Mouse (Mus musculus): ENCODE data around the gene Acox2. TPM values are rescaled to one million over a fixed set of nuclear protein-coding genes. Genes with fewer than 3 reads are reported as not detected.

Gene Acox2
- polyA plus RNA-seq, 1 experiment = 0.26 TPM

- DNase-seq (ENCODE audit: extremely low spot score in 1 of 2, low spot score in 1 of 2) = peak in 1 of 2 experiments; percentile 37
These were observed 43.9 kb downstream of the Acox2 start for GRCm38 (mm10) chr14:8215208-8215778.

GRCm38 (mm10) chr14:8214299-8215207 is 44.6 kb downstream of the Acox2 start:
- DNase-seq (ENCODE audit: extremely low spot score in 1 of 2, low spot score in 1 of 2) = peak in 1 of 2 experiments; percentile 76

GRCm38 (mm10) chr14:8213803-8214224 is 45.3 kb downstream of the Acox2 start, which contains the start of gene Kctd6:
TSS of gene Kctd6 (plus strand) at chr14:8214140.
- peak; percentile 92 to 97 for DNase-seq (ENCODE audit: extremely low spot score in 1 of 2, low spot score in 1 of 2)

DNA sequence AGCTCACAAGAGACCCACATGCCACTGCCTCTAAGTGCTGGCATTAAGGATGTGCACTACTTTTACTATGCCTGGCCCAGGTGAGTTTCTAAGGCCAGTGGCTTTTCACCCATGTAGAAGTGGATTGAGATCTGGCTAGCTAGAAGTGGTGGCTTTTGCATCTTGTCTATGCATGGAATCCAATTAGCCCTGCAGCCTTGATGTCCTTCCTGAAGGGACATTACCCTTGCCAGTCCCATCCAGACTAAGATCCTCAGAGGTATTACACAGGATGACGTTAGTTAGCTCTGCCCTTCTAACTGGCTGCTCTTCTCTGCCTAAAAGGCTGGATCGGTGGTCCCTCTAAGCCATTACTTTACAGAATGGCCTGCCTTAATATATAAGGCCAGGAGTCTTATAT is 46.2 kb downstream of the Acox2 start:
- no peak for DNase-seq (ENCODE audit: extremely low spot score in 1 of 2, low spot score in 1 of 2)

DNA sequence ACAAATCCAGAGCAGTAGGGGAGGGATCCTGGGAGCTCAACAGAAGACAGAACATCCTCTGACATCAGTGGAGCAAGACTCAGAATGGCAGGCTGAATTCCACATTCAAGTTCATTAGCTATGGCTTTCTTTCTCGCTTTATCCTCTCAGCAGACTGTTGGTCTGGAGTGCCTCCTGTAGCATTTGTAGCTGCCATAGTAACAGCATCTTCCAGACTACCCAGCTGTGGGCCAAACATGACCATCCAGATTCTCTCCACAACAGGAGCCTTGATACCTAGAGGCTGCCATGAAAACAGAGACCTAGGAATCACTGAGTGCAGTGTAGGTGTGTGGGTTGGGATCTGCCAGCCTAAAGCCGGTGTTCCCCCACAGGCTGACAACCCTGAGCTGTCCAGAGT is 49.3 kb downstream of the Acox2 start:
- no peak for DNase-seq (ENCODE audit: extremely low spot score in 1 of 2, low spot score in 1 of 2)

DNA sequence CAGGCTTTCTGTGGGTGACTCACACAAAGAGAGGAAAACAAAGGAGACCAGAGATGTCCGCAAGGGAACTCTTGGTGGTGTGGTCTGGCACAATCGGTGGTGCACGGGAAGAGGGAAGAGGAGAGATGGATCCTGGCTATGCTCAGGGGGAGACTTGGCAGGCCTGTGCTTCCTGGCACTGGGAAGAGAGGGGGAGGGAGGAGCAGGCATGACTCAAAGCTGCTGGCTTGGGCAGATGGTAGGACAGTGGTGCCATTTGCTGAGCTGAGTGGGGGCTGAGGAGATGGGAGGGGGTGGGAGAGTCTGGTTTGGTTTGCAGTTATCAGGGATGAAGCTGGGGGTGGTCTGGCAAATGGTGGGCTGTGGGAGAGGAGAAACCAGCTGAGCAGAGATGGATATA is 50.3 kb downstream of the Acox2 start:
- DNase-seq (ENCODE audit: extremely low spot score in 1 of 2, low spot score in 1 of 2) = peak; percentile 76 to 85

GRCm38 (mm10) chr14:8207543-8207942 is 51.6 kb downstream of the Acox2 start:
- no peak for DNase-seq (ENCODE audit: extremely low spot score in 1 of 2, low spot score in 1 of 2)

DNA sequence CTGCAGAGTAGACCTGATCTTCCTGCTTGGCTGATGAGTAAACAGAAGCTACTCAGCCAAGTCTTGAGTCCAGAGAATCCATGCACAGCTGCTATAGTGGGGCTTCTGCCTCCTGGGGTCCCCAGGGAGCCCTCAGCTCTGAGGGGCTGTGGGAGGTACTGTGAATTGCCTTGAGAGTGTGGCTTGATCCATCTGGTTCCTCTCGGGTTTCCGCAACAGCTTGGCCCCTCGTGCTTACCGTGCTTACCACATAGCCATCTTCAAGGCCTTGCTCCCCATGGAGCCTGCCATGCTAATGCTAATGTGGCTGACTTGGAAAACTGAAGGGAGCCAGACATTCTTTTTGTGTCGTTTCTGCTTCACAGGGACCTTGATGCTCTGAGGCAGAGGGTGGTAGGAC is 52.0 kb downstream of the Acox2 start:
- DNase-seq (ENCODE audit: extremely low spot score in 1 of 2, low spot score in 1 of 2) = no peak

- DNase-seq (ENCODE audit: extremely low spot score in 1 of 2, low spot score in 1 of 2) = peak in 1 of 2 experiments; percentile 54
These were observed 52.8 kb downstream of the Acox2 start for GRCm38 (mm10) chr14:8206179-8206910.

GRCm38 (mm10) chr14:8201715-8202114 is 57.4 kb downstream of the Acox2 start:
- no peak for DNase-seq (ENCODE audit: extremely low spot score in 1 of 2, low spot score in 1 of 2)

DNA sequence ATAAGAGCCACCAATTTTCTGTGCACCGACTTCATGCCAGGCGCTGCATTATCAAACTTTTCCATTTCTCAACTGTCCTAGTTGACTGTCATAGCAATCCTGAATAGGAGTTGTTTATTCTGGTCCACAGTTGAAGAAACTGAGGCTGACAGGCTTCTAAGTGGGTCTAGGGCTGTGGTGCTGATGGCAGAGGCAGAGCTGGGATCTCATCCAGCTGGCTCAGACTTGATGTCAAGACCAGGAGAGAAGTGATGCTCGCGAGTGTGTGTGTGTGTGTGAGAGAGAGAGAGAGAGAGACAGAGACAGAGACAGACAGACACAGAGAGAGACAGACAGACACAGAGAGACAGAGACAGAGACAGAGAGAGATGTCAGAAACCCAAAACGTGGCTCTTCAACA is 58.4 kb downstream of the Acox2 start:
- no peak for DNase-seq (ENCODE audit: extremely low spot score in 1 of 2, low spot score in 1 of 2)

GRCm38 (mm10) chr14:8192727-8193126 is 66.4 kb downstream of the Acox2 start:
- peak in 1 of 2 experiments; percentile 21 for DNase-seq (ENCODE audit: extremely low spot score in 1 of 2, low spot score in 1 of 2)

DNA sequence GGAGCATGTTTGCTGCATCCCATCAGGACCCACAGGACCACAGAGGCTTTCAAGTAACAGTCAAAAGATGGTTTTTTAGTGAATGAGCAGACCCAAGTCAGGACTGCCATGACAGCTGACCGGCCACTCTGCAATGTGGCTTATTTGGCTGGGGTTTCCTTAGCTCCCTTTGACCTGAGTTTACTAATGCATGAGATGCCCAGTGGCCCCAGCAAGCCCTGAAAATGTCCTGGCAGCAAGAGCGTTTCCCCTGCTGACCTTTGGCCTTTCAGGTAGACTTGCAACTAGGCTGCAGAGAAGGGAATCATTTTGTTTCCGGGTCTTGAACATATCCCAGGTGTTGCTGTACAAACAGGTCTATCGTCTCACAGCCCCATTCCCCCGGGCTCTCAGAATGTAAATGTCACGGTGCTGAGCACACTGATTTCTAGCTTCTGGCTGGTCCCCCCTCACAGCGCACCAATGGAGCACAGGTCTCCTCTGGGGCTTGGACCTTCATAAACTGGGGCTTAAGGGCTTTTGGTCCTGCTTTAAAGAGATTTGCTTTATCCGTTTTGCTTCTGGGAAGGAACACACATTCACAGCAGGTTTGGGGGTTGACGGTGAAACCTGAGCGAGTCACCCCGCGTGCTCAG is 67.7 kb downstream of the Acox2 start:
- DNase-seq (ENCODE audit: extremely low spot score in 1 of 2, low spot score in 1 of 2) = no peak

- no peak for DNase-seq (ENCODE audit: extremely low spot score in 1 of 2, low spot score in 1 of 2)
These were observed 68.6 kb downstream of the Acox2 start for GRCm38 (mm10) chr14:8190556-8190955.

- DNase-seq (ENCODE audit: extremely low spot score in 1 of 2, low spot score in 1 of 2) = peak; percentile 73 to 87
These were observed 72.7 kb downstream of the Acox2 start for GRCm38 (mm10) chr14:8186278-8187045.

- no peak for DNase-seq (ENCODE audit: extremely low spot score in 1 of 2, low spot score in 1 of 2)
These were observed 75.8 kb downstream of the Acox2 start for GRCm38 (mm10) chr14:8183330-8183729.

- DNase-seq (ENCODE audit: extremely low spot score in 1 of 2, low spot score in 1 of 2) = no peak
These were observed 78.7 kb downstream of the Acox2 start for GRCm38 (mm10) chr14:8180371-8181035.

DNA sequence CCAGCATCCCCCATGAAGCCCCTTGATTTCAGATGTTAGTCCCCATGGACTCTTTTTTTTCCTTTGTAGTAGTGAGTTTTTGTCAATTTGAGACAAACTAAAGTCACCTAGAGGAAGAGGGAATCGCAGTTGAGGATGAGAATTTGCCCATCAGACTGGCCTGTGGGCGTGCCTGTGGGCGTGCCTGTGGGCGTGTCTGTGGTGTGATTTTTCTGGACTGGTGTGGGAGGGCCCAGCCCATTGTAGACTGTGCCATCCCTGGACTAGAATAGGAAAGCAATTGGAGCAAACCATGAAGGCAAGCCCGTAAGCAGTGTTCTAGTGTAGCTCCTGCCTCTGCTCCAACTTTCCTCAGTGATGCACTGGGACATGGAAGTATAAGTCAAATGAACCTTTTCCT is 82.9 kb downstream of the Acox2 start:
- no peak for DNase-seq (ENCODE audit: extremely low spot score in 1 of 2, low spot score in 1 of 2)

Data from frontal cortex, adult 2 months (tissue).